Mouse (Mus musculus) right cerebral cortex, adult 2 months (tissue): ENCODE data around the gene Pknox2.

Source experiments
- DNase-seq, 2 experiments: peaks; one replicate each; pipeline ENCODE4 v3.0.0; 2021 to 2022; ENCODE audit warnings: low spot score in 2 of 2

Pknox2 gene

GRCm38 (mm10) chr9:37147359-37147685, at the start of gene Pknox2:
TSS of gene Pknox2 (minus strand) at chr9:37147407.
- DNase-seq = peak; percentile 86 to 87

GRCm38 (mm10) chr9:37188024-37188423, 40.8 kb upstream of the Pknox2 start:
- DNase-seq = no peak

GRCm38 (mm10) chr9:37187407-37187806, 40.2 kb upstream of the Pknox2 start:
- no peak for DNase-seq

GRCm38 (mm10) chr9:37183176-37183575, 36.0 kb upstream of the Pknox2 start:
- DNase-seq = no peak

GRCm38 (mm10) chr9:37181596-37181995, 34.4 kb upstream of the Pknox2 start:
- DNase-seq = no peak

GRCm38 (mm10) chr9:37179596-37179995, 32.4 kb upstream of the Pknox2 start:
- no peak for DNase-seq

GRCm38 (mm10) chr9:37178911-37179310, 31.7 kb upstream of the Pknox2 start:
- DNase-seq = peak in 1 of 2 experiments; percentile 47

- DNase-seq = no peak
Measured at GRCm38 (mm10) chr9:37177551-37177950, 30.3 kb upstream of the Pknox2 start.

- peak; percentile 73 to 78 for DNase-seq
Measured at GRCm38 (mm10) chr9:37177107-37177506, 29.9 kb upstream of the Pknox2 start.

- no peak for DNase-seq
Measured at GRCm38 (mm10) chr9:37176002-37176401, 28.8 kb upstream of the Pknox2 start.

- no peak for DNase-seq
Measured at GRCm38 (mm10) chr9:37173376-37173775, 26.2 kb upstream of the Pknox2 start.

- DNase-seq = no peak
Measured at GRCm38 (mm10) chr9:37166899-37167298, 19.7 kb upstream of the Pknox2 start.

- no peak for DNase-seq
Measured at GRCm38 (mm10) chr9:37160686-37161085, 13.5 kb upstream of the Pknox2 start.

GRCm38 (mm10) chr9:37147886-37148285, 679 bp upstream of the Pknox2 start:
- no peak for DNase-seq

GRCm38 (mm10) chr9:37146603-37147358, 426 bp downstream of the Pknox2 start:
- DNase-seq = peak; percentile 76 to 79

GRCm38 (mm10) chr9:37146353-37146602, 929 bp downstream of the Pknox2 start:
- DNase-seq = no peak

- peak; percentile 47 to 53 for DNase-seq
Measured at GRCm38 (mm10) chr9:37145616-37146352, 1.4 kb downstream of the Pknox2 start.

GRCm38 (mm10) chr9:37145151-37145615, 2.0 kb downstream of the Pknox2 start:
- DNase-seq = peak in 1 of 2 experiments; percentile 46

- DNase-seq = no peak
Measured at GRCm38 (mm10) chr9:37144696-37145095, 2.5 kb downstream of the Pknox2 start.

GRCm38 (mm10) chr9:37144251-37144650, 3.0 kb downstream of the Pknox2 start:
- DNase-seq = peak; percentile 32 to 42

GRCm38 (mm10) chr9:37143046-37143931, 3.9 kb downstream of the Pknox2 start:
- no peak for DNase-seq

- DNase-seq = no peak
Measured at GRCm38 (mm10) chr9:37142107-37142506, 5.1 kb downstream of the Pknox2 start.
